Mouse (Mus musculus): ENCODE results near the gene Ddx39b.

DNA sequence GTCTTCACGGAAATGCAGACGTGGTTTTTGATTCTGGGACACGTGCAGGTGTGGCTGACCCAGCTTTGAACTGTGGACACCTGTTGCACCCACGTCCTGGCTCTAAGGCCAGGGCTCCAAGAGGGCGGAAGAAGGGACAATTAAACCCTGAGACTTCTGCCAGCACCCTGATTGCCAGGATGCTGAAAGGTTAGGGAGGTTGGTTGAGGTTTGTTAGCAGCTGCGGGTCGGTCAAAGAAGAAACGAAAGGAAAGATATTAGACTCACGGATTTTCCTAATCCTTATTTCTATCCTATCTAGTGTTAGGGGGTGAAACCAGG, 45.3 kb upstream of the Ddx39b start:
- TF ChIP-seq GATA1 (IDR thresholded peaks at IDR 0.05; ENCODE audit: low read length) (no peak), TAL1 (IDR thresholded peaks at IDR 0.05; ENCODE audit: low read length) (no peak)
